Mouse (Mus musculus): Measurements from ENCODE around the gene Atraid. TPM values are rescaled to one million over a fixed set of nuclear protein-coding genes. Genes with fewer than 3 reads are reported as not detected.
"Not testable (repeated sequence)": the region's sequence is repeated elsewhere in the genome, so short reads cannot be mapped to it uniquely, and the experiment has no call there.

Atraid gene
- 10 to 100 TPM; 73.4 to 78.8 TPM for total RNA-seq (2021)
- long read RNA-seq, experiment 1, transcript Atraid-201 (7 exons, 966 nt) = major isoform, 49 of 56 reads
- long read RNA-seq, experiment 1, partial matches to known transcripts = 3 of 56 reads
- long read RNA-seq, experiment 1, other reads (novel, unspliced or antisense) = 3 of 56 reads
- long read RNA-seq, experiment 2, transcript Atraid-201 (7 exons, 966 nt) = major isoform, 68 of 76 reads
- long read RNA-seq, experiment 2, partial matches to known transcripts = 0 of 76 reads
- long read RNA-seq, experiment 2, other reads (novel, unspliced or antisense) = 7 of 76 reads

DNA sequence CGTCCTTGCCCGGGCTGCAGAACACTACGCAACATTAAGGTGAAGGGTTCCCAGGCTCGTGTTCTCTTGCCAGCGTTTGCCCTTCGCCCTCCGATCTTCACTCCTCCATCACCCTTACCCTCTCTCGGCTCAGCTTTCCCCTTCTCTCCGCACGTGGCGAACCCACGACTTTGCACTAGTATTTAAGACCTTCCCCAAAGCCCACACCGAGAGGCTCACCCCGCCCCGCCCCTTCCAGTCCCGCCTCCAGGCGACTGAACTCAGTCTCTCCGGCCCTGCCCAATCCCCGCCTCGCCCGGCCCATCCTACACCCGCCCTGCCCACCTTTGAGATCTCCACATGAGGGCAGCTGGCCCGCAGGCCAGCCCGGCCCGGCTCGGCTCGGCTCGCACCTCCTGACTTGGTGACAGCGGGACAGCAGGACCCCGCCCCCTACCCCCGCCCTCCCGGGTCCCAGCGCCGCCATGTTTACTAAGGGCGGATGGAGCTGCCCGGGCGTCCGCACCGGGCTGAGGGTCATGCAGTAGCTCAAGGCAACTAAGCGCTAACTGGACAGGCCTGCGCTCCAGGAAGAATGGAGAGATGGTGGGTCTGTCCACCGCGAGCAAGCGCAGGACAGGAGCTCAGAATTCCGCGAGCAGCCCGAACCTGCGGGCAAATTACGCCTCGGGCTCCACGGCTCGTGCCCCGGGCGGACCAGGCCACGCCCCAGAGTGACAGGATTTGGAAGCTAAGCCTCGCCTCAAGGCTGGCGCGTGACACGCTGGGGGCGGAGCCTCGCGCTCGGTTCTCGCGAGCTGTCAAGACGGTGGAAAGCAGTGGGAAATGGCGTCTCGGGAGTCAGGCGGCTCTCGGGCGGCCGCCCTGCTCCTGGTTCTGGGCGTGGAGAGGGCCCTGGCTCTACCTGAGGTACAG is at the start of gene Atraid:
TSS of gene Atraid (plus strand) at position 465 of the 915 bp plus-strand sequence.
- TF ChIP-seq CTCF (conservative IDR thresholded peaks at IDR 0.05) = no peak
- Histone ChIP-seq H3K27ac (peak within 1 kb of the TSS; percentile 99), H3K4me3 (peak within 1 kb of the TSS; percentile 87)
- DNase-seq (ENCODE audit: low spot score in 2 of 2) = peak; percentile 97 to 98

- TF ChIP-seq CTCF (conservative IDR thresholded peaks at IDR 0.05) = no peak
- no peak for DNase-seq (ENCODE audit: low spot score in 2 of 2)
- Histone ChIP-seq H3K4me3 (no peak overlapping the region), H3K27ac (no peak overlapping the region)
Measured at GRCm38 (mm10) chr5:30999324-30999723, 48.8 kb upstream of the Atraid start.

- no peak overlapping the region for H3K27ac ChIP-seq
- H3K4me3 ChIP-seq = no peak overlapping the region
- no peak for DNase-seq (ENCODE audit: low spot score in 2 of 2)
- no peak for TF ChIP-seq CTCF (conservative IDR thresholded peaks at IDR 0.05)
Measured at GRCm38 (mm10) chr5:31000122-31000521, 48.0 kb upstream of the Atraid start.

GRCm38 (mm10) chr5:31000993-31001392 is 47.1 kb upstream of the Atraid start:
- Histone ChIP-seq H3K27ac (no peak overlapping the region), H3K4me3 (no peak overlapping the region)
- DNase-seq (ENCODE audit: low spot score in 2 of 2) = no peak
- no peak for TF ChIP-seq CTCF (conservative IDR thresholded peaks at IDR 0.05)

GRCm38 (mm10) chr5:31001560-31001959 is 46.6 kb upstream of the Atraid start:
- H3K27ac ChIP-seq = no peak overlapping the region
- TF ChIP-seq CTCF (conservative IDR thresholded peaks at IDR 0.05) = peak; percentile 52
- H3K4me3 ChIP-seq = no peak overlapping the region
- no peak for DNase-seq (ENCODE audit: low spot score in 2 of 2)

DNA sequence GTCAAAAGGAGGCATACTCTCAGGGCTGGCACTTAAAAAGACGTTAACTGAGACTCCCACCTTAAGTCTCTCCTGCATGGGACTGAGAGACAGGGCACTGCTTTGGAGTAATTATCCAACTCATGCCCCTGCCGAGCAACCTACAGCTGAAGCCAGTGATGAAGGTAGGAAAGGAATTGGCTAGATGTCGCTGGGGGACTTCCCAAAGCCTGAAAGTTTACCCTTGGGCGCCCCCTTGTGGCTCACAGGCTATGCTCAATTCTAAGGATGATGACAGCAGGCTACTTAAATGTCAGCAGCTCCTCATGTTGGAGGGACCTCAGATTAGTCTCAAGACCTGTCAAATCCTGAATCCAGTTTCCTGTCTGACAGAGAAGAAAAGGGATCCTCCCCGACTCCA is 43.9 kb upstream of the Atraid start:
- Histone ChIP-seq H3K4me3 (no peak overlapping the region), H3K27ac (no peak overlapping the region)
- peak; percentile 85 to 96 for DNase-seq (ENCODE audit: low spot score in 2 of 2)
- TF ChIP-seq CTCF (conservative IDR thresholded peaks at IDR 0.05) = peak; percentile 94

DNA sequence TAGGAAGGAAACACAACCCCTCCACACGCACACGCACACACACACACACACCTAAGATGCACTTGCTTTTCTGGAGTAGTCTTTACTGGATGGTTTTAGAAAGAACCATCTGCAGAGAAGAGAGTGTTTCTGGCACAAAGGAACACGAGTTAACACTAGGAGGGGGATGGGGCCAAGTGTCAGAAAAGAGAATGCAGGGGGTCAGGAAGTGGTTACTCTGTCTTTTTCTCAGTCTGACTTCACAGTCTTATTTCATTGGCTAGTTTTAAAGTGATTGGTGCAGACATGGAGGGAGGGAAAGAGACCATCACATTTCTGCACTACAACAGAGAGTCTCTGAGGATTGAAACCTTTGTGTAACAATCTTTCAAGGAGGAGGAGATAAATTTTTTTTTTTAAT is 35.4 kb upstream of the Atraid start:
- DNase-seq (ENCODE audit: low spot score in 2 of 2) = no peak
- TF ChIP-seq CTCF (conservative IDR thresholded peaks at IDR 0.05) = no peak
- H3K4me3 ChIP-seq = no peak overlapping the region
- H3K27ac ChIP-seq = no peak overlapping the region

- no peak for DNase-seq (ENCODE audit: low spot score in 2 of 2)
- no peak for TF ChIP-seq CTCF (conservative IDR thresholded peaks at IDR 0.05)
- Histone ChIP-seq H3K4me3 (no peak overlapping the region), H3K27ac (no peak overlapping the region)
Measured at GRCm38 (mm10) chr5:31015913-31016312, 32.2 kb upstream of the Atraid start.

GRCm38 (mm10) chr5:31021790-31022189 is 26.3 kb upstream of the Atraid start:
- H3K4me3 ChIP-seq; DNase-seq (ENCODE audit: low spot score in 2 of 2); H3K27ac ChIP-seq: not testable (repeated sequence)
- 0 out of 2 replicates have a peak, but pooled peaks have one; percentile 6 for TF ChIP-seq CTCF (conservative IDR thresholded peaks at IDR 0.05)

GRCm38 (mm10) chr5:31022690-31023089 is 25.4 kb upstream of the Atraid start:
- Histone ChIP-seq H3K4me3 (no peak overlapping the region), H3K27ac (no peak overlapping the region)
- DNase-seq (ENCODE audit: low spot score in 2 of 2) = no peak
- TF ChIP-seq CTCF (conservative IDR thresholded peaks at IDR 0.05) = no peak

DNA sequence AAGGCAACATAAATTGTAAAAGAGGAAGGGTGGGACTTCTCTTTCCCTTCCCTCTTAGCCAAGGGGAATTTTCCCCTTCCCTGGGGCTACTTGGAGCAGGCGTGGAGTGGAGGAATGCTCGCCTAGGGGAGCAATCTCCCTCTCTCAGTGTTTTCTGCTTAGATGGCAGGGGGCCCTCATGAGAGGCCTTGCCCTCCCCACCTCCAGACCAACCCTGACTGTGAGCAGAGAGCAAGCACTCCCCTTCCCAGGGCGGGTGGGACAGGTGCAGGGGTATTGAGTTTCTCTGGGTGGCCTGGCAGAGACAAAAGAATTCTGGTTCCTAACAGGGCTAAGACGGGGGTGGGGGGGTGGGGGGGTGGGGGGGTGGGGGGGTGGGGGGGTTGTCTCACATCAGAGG is 24.9 kb upstream of the Atraid start:
- DNase-seq (ENCODE audit: low spot score in 2 of 2) = no peak
- Histone ChIP-seq H3K4me3 (no peak overlapping the region), H3K27ac (no peak overlapping the region)
- no peak for TF ChIP-seq CTCF (conservative IDR thresholded peaks at IDR 0.05)

DNA sequence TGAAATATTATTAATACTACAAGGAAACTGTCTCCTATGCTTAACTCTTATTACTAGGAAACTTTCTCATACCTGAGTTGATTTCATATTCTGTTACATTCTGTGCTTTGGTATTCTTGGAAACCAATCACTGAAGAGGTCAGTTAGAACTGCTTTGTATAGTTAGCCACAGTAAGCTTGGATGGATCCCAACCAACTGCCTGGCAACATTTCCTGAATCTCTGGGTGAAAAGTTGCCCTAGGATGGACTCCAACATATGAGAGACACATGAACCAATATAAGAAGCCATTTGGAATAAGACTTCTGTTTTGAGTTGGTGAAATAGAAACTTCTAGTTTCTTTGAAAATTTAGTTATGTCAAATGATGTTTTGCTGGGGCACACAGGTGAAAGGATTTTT is 23.5 kb upstream of the Atraid start:
- TF ChIP-seq CTCF (conservative IDR thresholded peaks at IDR 0.05) = no peak
- H3K27ac ChIP-seq = no peak overlapping the region
- no peak for DNase-seq (ENCODE audit: low spot score in 2 of 2)
- no peak overlapping the region for H3K4me3 ChIP-seq

DNA sequence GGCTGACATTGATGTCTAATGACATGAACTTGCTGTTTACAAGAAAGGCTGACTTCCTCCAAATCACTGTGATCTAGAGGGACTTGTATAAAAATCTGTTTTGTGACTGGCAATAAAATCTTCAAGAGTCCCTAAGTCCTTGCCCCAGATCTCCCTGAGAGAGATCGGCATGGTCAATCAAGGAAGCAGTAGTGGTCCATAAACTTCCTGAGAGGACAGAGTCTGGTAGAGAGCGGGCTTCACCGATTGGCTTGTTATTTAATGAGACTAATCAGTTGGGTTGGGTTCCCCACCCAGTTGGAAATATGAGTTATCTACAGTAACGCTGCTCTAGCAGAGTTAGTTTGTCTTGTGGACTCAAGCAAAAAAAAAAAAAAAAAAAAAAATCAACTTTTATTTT is 17.2 kb upstream of the Atraid start:
- Histone ChIP-seq H3K4me3 (no peak overlapping the region), H3K27ac (no peak overlapping the region)
- DNase-seq (ENCODE audit: low spot score in 2 of 2) = no peak
- no peak for TF ChIP-seq CTCF (conservative IDR thresholded peaks at IDR 0.05)
